In the genomic region with DNA sequence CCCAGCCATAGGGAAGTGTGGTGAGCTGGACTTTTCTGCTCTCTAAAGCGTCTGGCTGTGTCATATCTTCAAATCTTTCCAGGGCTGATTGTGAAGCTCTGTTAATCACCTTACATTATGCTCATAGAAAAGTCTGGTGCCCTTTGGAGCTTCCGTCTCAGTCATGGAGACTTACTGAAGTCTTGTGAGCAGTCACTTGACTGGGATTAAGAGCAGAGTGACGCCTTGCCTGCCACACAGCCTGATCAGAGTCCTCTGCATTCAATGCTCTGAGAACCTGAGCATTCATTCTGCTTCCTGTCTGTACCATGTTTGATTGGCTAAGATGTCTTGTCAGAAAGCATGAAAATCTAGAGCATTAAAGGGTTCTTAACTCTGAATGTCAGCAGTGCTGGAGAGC, we compare ENCODE assay signal across 16 mouse cellular contexts.
DNase-seq lines count a peak whose midpoint lies in the region; ATAC-seq and TF ChIP-seq lines count a peak whose summit lies in the region.
"Had no signal": no experiment of that assay in that cellular context is flagged by ENCODE, and none has a peak within 500 bp of the region (broad histone marks: within the 10 kb centered on the region; RNA-seq: fewer than 3 reads in every experiment).

No protein-coding gene starts in this region.

- H3K36me3 ChIP-seq in kidney, adult 2 months (ENCODE audit: control insufficient read depth, insufficient read depth, low read length) = peaks cover 1% of the 10 kb centered on the region; the same call in 1 of the 2 replicates
- H3K36me3 ChIP-seq in intestine, embryonic 15.5 days = no peaks in the 10 kb centered on the region
- peaks cover 9% of the 10 kb centered on the region; the same call in 1 of the 2 replicates for H3K36me3 ChIP-seq in macrophage (ENCODE audit: inconsistent target)
- H3K36me3 ChIP-seq: forebrain, embryonic 12.5 days had no signal

- no peaks in the 10 kb centered on the region for H3K9me3 ChIP-seq in intestine, embryonic 15.5 days
- H3K9me3 ChIP-seq: forebrain, embryonic 12.5 days had no signal

- no peaks in the 10 kb centered on the region for H3K79me2 ChIP-seq in macrophage (ENCODE audit: inconsistent target)

- WGBS in kidney, adult 2 months = 59% methylated on average over 3 of the region's 3 CpGs
- WGBS in intestine, embryonic 15.5 days = 83% methylated on average over 3 of the region's 3 CpGs
- WGBS in macrophage (ENCODE audit: missing documents) = 90% methylated on average over 3 of the region's 3 CpGs

- no peak overlapping the region for H3K27ac ChIP-seq in kidney, adult 2 months (ENCODE audit: insufficient read depth, low read depth, low read length)
- H3K27ac ChIP-seq in bone marrow macrophage, adult 2 months (ENCODE audit: insufficient read depth, low read depth, low read length) = peak overlapping the region; percentile 44
- peak overlapping the region; percentile 51 for H3K27ac ChIP-seq in intestine, embryonic 15.5 days
- peak overlapping the region; percentile 76 for H3K27ac ChIP-seq in macrophage
- no peak overlapping the region for H3K27ac ChIP-seq in layer of hippocampus, adult 2 months
- H3K27ac ChIP-seq: forebrain, embryonic 12.5 days; left cerebral cortex, adult 2 months had no signal

- ATAC-seq in intestine, embryonic 15.5 days = peak; percentile 58
- ATAC-seq: hindbrain, embryonic 16.5 days had no signal

- no peaks in the 10 kb centered on the region for H3K27me3 ChIP-seq in kidney, adult 2 months (replicated peaks; ENCODE audit: control insufficient read depth, insufficient read depth, low read length)
- H3K27me3 ChIP-seq in intestine, embryonic 15.5 days (replicated peaks) = no peaks in the 10 kb centered on the region
- H3K27me3 ChIP-seq: forebrain, embryonic 12.5 days had no signal

- TF ChIP-seq CTCF in kidney, adult 2 months (conservative IDR thresholded peaks at IDR 0.05; ENCODE audit: insufficient read depth, insufficient read length, low read depth, low read length) = no peak
- TF ChIP-seq CTCF in bone marrow macrophage, adult 2 months (IDR thresholded peaks at IDR 0.05; ENCODE audit: low read depth, low read length) = no peak
- TF ChIP-seq CTCF in layer of hippocampus, adult 2 months (conservative IDR thresholded peaks at IDR 0.05) = no peak

- H3K9ac ChIP-seq in intestine, embryonic 15.5 days = no peak overlapping the region
- H3K9ac ChIP-seq: forebrain, embryonic 12.5 days had no signal

- H3K4me2 ChIP-seq in intestine, embryonic 15.5 days (replicated peaks) = no peak overlapping the region
- H3K4me2 ChIP-seq: forebrain, embryonic 12.5 days had no signal

- peak; percentile 30 for DNase-seq in kidney, adult 2 months
- DNase-seq in kidney, postnatal 4 days = no peak
- no peak for DNase-seq in adrenal gland, postnatal 4 days (ENCODE audit: low spot score in 2 of 2)
- no peak for DNase-seq in layer of hippocampus, adult 2 months (ENCODE audit: low spot score in 2 of 2)
- DNase-seq: cerebellum, adult 9-11 months; gastrocnemius, postnatal 14 days; kidney, postnatal 10 days; left cerebral cortex, postnatal 4 days; retina, postnatal 1 day; right cerebral cortex, postnatal 4 days had no signal

- TF ChIP-seq POLR2A in kidney, adult 2 months (IDR thresholded peaks at IDR 0.05; ENCODE audit: low read depth, low read length) = no peak
- no peak for TF ChIP-seq POLR2A in bone marrow macrophage, adult 2 months (IDR thresholded peaks at IDR 0.05; ENCODE audit: borderline replicate concordance, low read depth, low read length)

- H3K4me3 ChIP-seq in kidney, adult 2 months (ENCODE audit: insufficient read depth, low read depth, low read length) = no peak overlapping the region
- H3K4me3 ChIP-seq in bone marrow macrophage, adult 2 months (ENCODE audit: insufficient read depth, low read length) = no peak overlapping the region
- H3K4me3 ChIP-seq in intestine, embryonic 15.5 days (replicated peaks) = no peak overlapping the region
- H3K4me3 ChIP-seq in macrophage (ENCODE audit: inconsistent target) = no peak overlapping the region
- no peak overlapping the region for H3K4me3 ChIP-seq in layer of hippocampus, adult 2 months
- H3K4me3 ChIP-seq: forebrain, embryonic 12.5 days; left cerebral cortex, adult 2 months had no signal

- H3K4me1 ChIP-seq in kidney, adult 2 months (ENCODE audit: control insufficient read depth, insufficient read depth, low read length) = peaks cover 43% of the 10 kb centered on the region
- H3K4me1 ChIP-seq in bone marrow macrophage, adult 2 months (ENCODE audit: control insufficient read depth, insufficient read depth, low read length) = peaks cover 49% of the 10 kb centered on the region
- peaks cover 23% of the 10 kb centered on the region for H3K4me1 ChIP-seq in intestine, embryonic 15.5 days (replicated peaks)

Comparison
In these comparisons a context has a peak if more than half of its experiments do, and no peak if none do; other contexts are left out.
1. H3K27ac ChIP-seq: peak in bone marrow macrophage, adult 2 months (single experiment), intestine, embryonic 15.5 days (single experiment) and macrophage (single experiment); none in kidney, adult 2 months (single experiment) and layer of hippocampus, adult 2 months (single experiment).